Mouse (Mus musculus) kidney, adult 2 months (tissue): ENCODE measurements around the gene Fbxl3. TPM values are rescaled to one million over a fixed set of nuclear protein-coding genes. Genes with fewer than 3 reads are reported as not detected.

Experiments used
- DNase-seq: peaks from one replicate; pipeline ENCODE4 v3.0.0; 2021
- H3K27ac ChIP-seq: fragments of 200-500 bp; 2 replicates; pipeline ENCODE4 v1.5.1; 2012; ENCODE audit warnings: low read depth, low read length, control low read depth, inconsistent platforms; ENCODE audit not compliant: insufficient read depth
- H3K27me3 ChIP-seq: fragments of 200-500 bp; replicated peaks from 2 replicates; pipeline ENCODE4 v1.6.1; 2012; ENCODE audit warnings: mild to moderate bottlenecking, moderate library complexity, low read length, inconsistent platforms; ENCODE audit not compliant: control insufficient read depth, insufficient read depth
- H3K36me3 ChIP-seq: fragments of 200-500 bp; 2 replicates; pipeline ENCODE4 v1.6.1; 2012; ENCODE audit warnings: mild to moderate bottlenecking, moderate library complexity, low read length, inconsistent platforms; ENCODE audit not compliant: control insufficient read depth, insufficient read depth
- H3K4me1 ChIP-seq: fragments of 200-500 bp; 2 replicates; pipeline ENCODE4 v1.6.1; 2011; ENCODE audit warnings: low read length; ENCODE audit not compliant: control insufficient read depth, insufficient read depth
- H3K4me3 ChIP-seq: fragments of 200-500 bp; 2 replicates; pipeline ENCODE4 v1.5.1; 2011; ENCODE audit warnings: mild to moderate bottlenecking, low read depth, low read length, control low read depth; ENCODE audit not compliant: insufficient read depth
- CTCF ChIP-seq: fragments of 200-500 bp; conservative IDR thresholded peaks from 2 replicates; pipeline ENCODE4 v1.5.1; 2011; ENCODE audit warnings: low read depth, mild to moderate bottlenecking, control low read depth, low read length, moderate library complexity, mixed read lengths; ENCODE audit not compliant: insufficient read depth, insufficient read length
- POLR2A ChIP-seq: fragments of 200-500 bp; IDR thresholded peaks from one replicate; pipeline ENCODE4 v1.6.1; 2011; ENCODE audit warnings: low read depth, low read length, control low read depth
- WGBS: fragments of 180-500 bp; shearing (Covaris S2); methylation state at CpG from one replicate; pipeline ENCODE4 v1.1.7; 2018; 5-methylcytosine and 5-hydroxymethylcytosine counted together
- polyA plus RNA-seq: library from polyadenylated mRNA; depleted of rRNA; stranded (reverse); fragments of >200 nt; gene quantifications from 2 replicates; pipeline ENCODE4 v1.2.3, GENCODE M21; 2012

Fbxl3 gene
- polyA plus RNA-seq, 1 experiment, result 83.0 TPM

DNA sequence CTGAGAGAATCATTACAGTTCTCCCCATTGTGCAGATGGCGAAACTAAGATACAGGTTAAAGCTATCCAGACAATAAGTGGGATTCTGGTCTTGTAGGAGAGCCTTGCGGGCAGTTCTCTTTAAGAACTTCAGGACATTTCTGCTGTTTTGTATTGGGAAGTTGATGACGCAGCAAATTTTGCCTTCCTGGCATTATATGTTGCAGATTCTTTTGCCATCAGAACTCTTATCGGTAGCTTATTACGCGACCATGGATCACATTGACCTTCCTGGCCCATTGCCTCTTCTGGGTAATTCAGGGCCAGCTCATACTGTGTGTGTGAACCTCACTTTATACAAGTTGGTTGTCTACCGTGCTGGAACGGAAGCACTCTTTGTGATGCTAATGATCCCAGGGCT is 25.5 kb downstream of the Fbxl3 start:
- H3K4me1 ChIP-seq, result peaks cover 8% of the 10 kb centered on the region; the same call in 1 of the 2 replicates
- H3K4me3 ChIP-seq, result no peak overlapping the region
- no peak for TF ChIP-seq CTCF
- no peak for TF ChIP-seq POLR2A
- H3K27ac ChIP-seq, result no peak overlapping the region
- no peak for DNase-seq
- peaks cover 4% of the 10 kb centered on the region for H3K36me3 ChIP-seq
- no peaks in the 10 kb centered on the region for H3K27me3 ChIP-seq
- WGBS, result 97% methylated on average over 8 of the region's 8 CpGs

DNA sequence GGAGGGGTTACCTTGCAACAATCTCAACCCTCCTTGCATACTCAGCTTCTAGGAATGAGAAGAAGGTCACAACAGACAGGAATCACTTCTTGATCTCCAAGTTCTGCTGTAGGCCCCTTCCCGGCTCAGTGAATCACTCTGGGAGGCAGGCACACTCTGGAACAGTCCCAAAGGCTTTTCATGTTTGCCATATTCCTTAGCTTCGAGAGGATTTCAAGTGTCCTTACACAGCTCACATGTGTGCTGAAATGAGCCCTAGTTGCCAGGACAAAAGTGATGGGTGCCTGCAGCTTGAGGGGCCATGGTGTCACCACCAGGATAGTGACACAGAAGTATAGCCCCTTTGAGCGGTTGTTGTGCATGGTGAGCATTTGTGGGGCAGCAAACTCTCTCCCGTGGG is 26.6 kb downstream of the Fbxl3 start:
- Histone ChIP-seq H3K27ac (no peak overlapping the region), H3K27me3 (no peaks in the 10 kb centered on the region), H3K36me3 (peaks cover 3% of the 10 kb centered on the region), H3K4me1 (peaks cover 8% of the 10 kb centered on the region; the same call in 1 of the 2 replicates), H3K4me3 (no peak overlapping the region)
- DNase-seq, result no peak
- TF ChIP-seq POLR2A (no peak), CTCF (no peak)
- WGBS, result 87% methylated on average over 4 of the region's 4 CpGs

DNA sequence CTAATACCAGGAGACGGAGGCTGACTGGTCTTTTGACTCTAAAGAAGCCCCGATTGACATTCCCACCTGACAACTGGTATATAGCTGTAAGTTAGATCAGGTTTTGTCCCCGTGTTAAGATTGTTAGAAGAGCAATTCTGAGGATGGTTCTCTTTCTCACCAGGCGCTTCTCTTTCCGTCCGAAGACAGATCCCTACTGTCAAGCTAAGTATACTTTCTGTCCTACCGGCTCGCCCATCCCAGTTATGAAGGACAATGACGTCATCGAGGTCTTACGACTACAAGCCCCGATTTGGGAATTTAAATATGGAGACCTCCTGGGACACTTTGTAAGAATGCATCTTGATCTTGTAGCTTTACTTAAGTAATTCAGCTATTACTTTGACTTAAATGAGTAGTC is 27.9 kb downstream of the Fbxl3 start:
- no peak overlapping the region for H3K4me3 ChIP-seq
- TF ChIP-seq CTCF, result no peak
- no peak for TF ChIP-seq POLR2A
- no peaks in the 10 kb centered on the region for H3K27me3 ChIP-seq
- no peak for DNase-seq
- WGBS, result 93% methylated on average over 12 of the region's 12 CpGs
- no peak overlapping the region for H3K27ac ChIP-seq
- peaks cover 2% of the 10 kb centered on the region; the same call in 1 of the 2 replicates for H3K36me3 ChIP-seq
- peaks cover 8% of the 10 kb centered on the region; the same call in 1 of the 2 replicates for H3K4me1 ChIP-seq

GRCm38 (mm10) chr14:103070790-103071189 is 28.6 kb downstream of the Fbxl3 start:
- Histone ChIP-seq H3K36me3 (no peaks in the 10 kb centered on the region; the same call in 1 of the 2 replicates), H3K27ac (peak overlapping the region; percentile 75), H3K27me3 (no peaks in the 10 kb centered on the region), H3K4me1 (peaks cover 8% of the 10 kb centered on the region; the same call in 1 of the 2 replicates), H3K4me3 (peak overlapping the region; percentile 73)
- no peak for DNase-seq
- 1% methylated on average over 10 of the region's 10 CpGs for WGBS
- TF ChIP-seq POLR2A (no peak), CTCF (no peak)

GRCm38 (mm10) chr14:103069864-103070611 is 29.3 kb downstream of the Fbxl3 start, which contains the start of gene Cln5:
Gene Cln5 (plus strand): TSS chr14:103070216.
- H3K27me3 ChIP-seq, result no peaks in the 10 kb centered on the region
- peak within 1 kb of the TSS; percentile 75 for H3K27ac ChIP-seq
- peak; percentile 97 for DNase-seq
- peak within 1 kb of the TSS; percentile 73 for H3K4me3 ChIP-seq
- TF ChIP-seq POLR2A (peak; percentile 73), CTCF (peak; percentile 28)
- no peaks in the 10 kb centered on the region; the same call in 1 of the 2 replicates for H3K36me3 ChIP-seq
- WGBS, result under 1% methylated on average over 65 of the region's 65 CpGs
- peaks cover 8% of the 10 kb centered on the region; the same call in 1 of the 2 replicates for H3K4me1 ChIP-seq

DNA sequence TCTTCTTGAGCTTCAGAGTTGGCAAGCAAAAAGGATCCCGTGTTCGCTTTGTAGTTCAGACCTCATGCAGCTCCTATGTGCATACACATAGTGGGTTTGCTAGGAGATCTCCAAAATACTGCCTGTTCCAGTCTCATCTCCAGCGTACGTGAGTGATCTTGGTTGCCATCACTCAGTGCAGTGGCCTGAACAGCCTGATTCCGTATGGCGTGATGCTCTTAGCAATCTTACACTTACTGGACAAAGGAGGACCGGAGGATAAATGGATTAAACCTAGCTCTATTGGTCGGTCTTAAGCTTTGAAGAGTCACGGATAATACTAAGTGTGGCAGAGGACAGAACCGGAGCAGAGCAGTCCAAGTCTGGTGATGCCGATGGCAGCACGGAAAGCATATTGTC is 29.9 kb downstream of the Fbxl3 start:
- H3K4me1 ChIP-seq, result peaks cover 8% of the 10 kb centered on the region; the same call in 1 of the 2 replicates
- peak overlapping the region; percentile 63 for H3K27ac ChIP-seq
- H3K27me3 ChIP-seq, result no peaks in the 10 kb centered on the region
- 12% methylated on average over 12 of the region's 12 CpGs for WGBS
- no peaks in the 10 kb centered on the region; the same call in 1 of the 2 replicates for H3K36me3 ChIP-seq
- peak overlapping the region; percentile 41 for H3K4me3 ChIP-seq
- TF ChIP-seq POLR2A, result no peak
- TF ChIP-seq CTCF, result no peak; the same call in 1 of the 2 replicates
- no peak for DNase-seq
